Mouse (Mus musculus): ENCODE data around the gene Gngt1.

GRCm38 (mm10) chr6:3993492-3993891 lies at the start of gene Gngt1:
- TF ChIP-seq FLI1 (IDR thresholded peaks at IDR 0.05; ENCODE audit: low read length), result no peak
- TF ChIP-seq GATA1 (IDR thresholded peaks at IDR 0.05; ENCODE audit: borderline replicate concordance, low read length), result no peak
